Mouse (Mus musculus): ENCODE data around the gene Txnip.

The Txnip gene

GRCm38 (mm10) chr3:96571896-96572698 is 14.3 kb downstream of the Txnip start:
- TF ChIP-seq GATA4 (IDR thresholded peaks at IDR 0.05; ENCODE audit: insufficient replicate concordance, low read length) = peak; percentile 88

GRCm38 (mm10) chr3:96573611-96574511 is 16.1 kb downstream of the Txnip start:
- peak; percentile 92 for TF ChIP-seq GATA4 (IDR thresholded peaks at IDR 0.05; ENCODE audit: insufficient replicate concordance, low read length)

GRCm38 (mm10) chr3:96575272-96575984 is 17.7 kb downstream of the Txnip start:
- no peak for TF ChIP-seq GATA4 (IDR thresholded peaks at IDR 0.05; ENCODE audit: insufficient replicate concordance, low read length)

GRCm38 (mm10) chr3:96576005-96576658 is 18.4 kb downstream of the Txnip start:
- TF ChIP-seq GATA4 (IDR thresholded peaks at IDR 0.05; ENCODE audit: insufficient replicate concordance, low read length) = no peak

GRCm38 (mm10) chr3:96576690-96577541 is 19.2 kb downstream of the Txnip start, which contains the start of gene Gm16253:
TSS of gene Gm16253 (plus strand) at chr3:96576984.
- TF ChIP-seq GATA4 (IDR thresholded peaks at IDR 0.05; ENCODE audit: insufficient replicate concordance, low read length) = peak; percentile 70; the same call in 1 of the 2 replicates

- no peak for TF ChIP-seq GATA4 (IDR thresholded peaks at IDR 0.05; ENCODE audit: insufficient replicate concordance, low read length)
These were observed 19.8 kb downstream of the Txnip start for GRCm38 (mm10) chr3:96577566-96577965.

- TF ChIP-seq GATA4 (IDR thresholded peaks at IDR 0.05; ENCODE audit: insufficient replicate concordance, low read length) = no peak
These were observed 20.9 kb downstream of the Txnip start for GRCm38 (mm10) chr3:96578561-96579238.

- TF ChIP-seq GATA4 (IDR thresholded peaks at IDR 0.05; ENCODE audit: insufficient replicate concordance, low read length) = no peak
These were observed 21.5 kb downstream of the Txnip start for GRCm38 (mm10) chr3:96579239-96579750.

GRCm38 (mm10) chr3:96579885-96580454 is 22.2 kb downstream of the Txnip start:
- TF ChIP-seq GATA4 (IDR thresholded peaks at IDR 0.05; ENCODE audit: insufficient replicate concordance, low read length) = peak; percentile 100

- TF ChIP-seq GATA4 (IDR thresholded peaks at IDR 0.05; ENCODE audit: insufficient replicate concordance, low read length) = no peak
These were observed 23.4 kb downstream of the Txnip start for GRCm38 (mm10) chr3:96581141-96581540.

GRCm38 (mm10) chr3:96581771-96582515 is 24.2 kb downstream of the Txnip start:
- no peak for TF ChIP-seq GATA4 (IDR thresholded peaks at IDR 0.05; ENCODE audit: insufficient replicate concordance, low read length)

- no peak for TF ChIP-seq GATA4 (IDR thresholded peaks at IDR 0.05; ENCODE audit: insufficient replicate concordance, low read length)
These were observed 25.6 kb downstream of the Txnip start for GRCm38 (mm10) chr3:96583386-96583785.
